14 mouse cellular contexts compared by ENCODE assay signal in genomic region chr12:49372170-49372569, GRCm38 (mm10). TPM values are rescaled to one million over a fixed set of nuclear protein-coding genes. Genes with fewer than 3 reads are reported as not detected.
DNase-seq lines count a peak whose midpoint lies in the region; ATAC-seq and TF ChIP-seq lines count a peak whose summit lies in the region.
"Had no signal": no experiment of that assay in that cellular context is flagged by ENCODE, and none has a peak within 500 bp of the region (broad histone marks: within the 10 kb centered on the region; RNA-seq: fewer than 3 reads in every experiment).

No protein-coding gene starts in this region.

- no peaks in the 10 kb centered on the region for H3K9me3 ChIP-seq in hindbrain, embryonic 14.5 days (ENCODE audit: control insufficient read depth, low read length)
- H3K9me3 ChIP-seq in hindbrain, embryonic 10.5 days: no peaks in the 10 kb centered on the region
- no peaks in the 10 kb centered on the region for H3K9me3 ChIP-seq in lung, postnatal 0 days (ENCODE audit: low read length)
- H3K9me3 ChIP-seq: embryonic facial prominence, embryonic 13.5 days; G1E; heart, embryonic 15.5 days; intestine, embryonic 15.5 days; liver, embryonic 13.5 days; megakaryocyte, embryonic 14.5 days had no signal

- no peak overlapping the region for H3K4me3 ChIP-seq in hindbrain, embryonic 14.5 days (replicated peaks; ENCODE audit: low read length)
- H3K4me3 ChIP-seq in hindbrain, embryonic 10.5 days: no peak overlapping the region
- H3K4me3 ChIP-seq in lung, postnatal 0 days (ENCODE audit: low read depth, low read length): no peak overlapping the region
- H3K4me3 ChIP-seq in lung, adult 2 months (replicated peaks; ENCODE audit: extremely low read depth, low read depth, low read length): no peak overlapping the region
- H3K4me3 ChIP-seq: embryonic facial prominence, embryonic 13.5 days; heart, embryonic 15.5 days; intestine, embryonic 15.5 days; liver, embryonic 13.5 days; megakaryocyte, embryonic 14.5 days had no signal

- no peak overlapping the region for H3K27ac ChIP-seq in hindbrain, embryonic 14.5 days
- H3K27ac ChIP-seq in hindbrain, embryonic 10.5 days: no peak overlapping the region
- no peak overlapping the region for H3K27ac ChIP-seq in lung, postnatal 0 days (ENCODE audit: low read length)
- H3K27ac ChIP-seq: embryonic facial prominence, embryonic 13.5 days; heart, embryonic 15.5 days; intestine, embryonic 15.5 days; liver, embryonic 13.5 days had no signal

- no peak overlapping the region for H3K4me2 ChIP-seq in hindbrain, embryonic 14.5 days (replicated peaks)
- H3K4me2 ChIP-seq in lung, postnatal 0 days (replicated peaks; ENCODE audit: low read depth, low read length): no peak overlapping the region
- H3K4me2 ChIP-seq: embryonic facial prominence, embryonic 13.5 days; heart, embryonic 15.5 days; intestine, embryonic 15.5 days; liver, embryonic 13.5 days had no signal

- peak; percentile 52 for TF ChIP-seq CTCF in lung, postnatal 0 days (IDR thresholded peaks at IDR 0.05)
- no peak for TF ChIP-seq CTCF in lung, adult 2 months (IDR thresholded peaks at IDR 0.05; ENCODE audit: insufficient read depth, low read length)

- TF ChIP-seq POLR2A in lung, adult 2 months (IDR thresholded peaks at IDR 0.05; ENCODE audit: borderline replicate concordance, extremely low read depth, low read depth, low read length): no peak

- H3K9ac ChIP-seq in hindbrain, embryonic 14.5 days: no peak overlapping the region
- no peak overlapping the region for H3K9ac ChIP-seq in lung, postnatal 0 days (replicated peaks; ENCODE audit: low read depth)
- H3K9ac ChIP-seq: embryonic facial prominence, embryonic 13.5 days; heart, embryonic 15.5 days; intestine, embryonic 15.5 days; liver, embryonic 13.5 days had no signal

- DNase-seq in hindbrain, embryonic 14.5 days (ENCODE audit: low spot score): peak; percentile 85
- DNase-seq in hindbrain, embryonic 10.5 days (ENCODE audit: low spot score): no peak
- DNase-seq in lung, postnatal 0 days (ENCODE audit: low spot score): no peak
- DNase-seq in lung, adult 2 months: no peak
- DNase-seq in brain, adult 2 months (ENCODE audit: low read depth, low spot score): peak; percentile 71
- DNase-seq in retina, embryonic 14.5 days (ENCODE audit: low spot score): peak; percentile 83
- DNase-seq: liver, embryonic 13.5 days had no signal

- H3K4me1 ChIP-seq in hindbrain, embryonic 14.5 days (replicated peaks; ENCODE audit: control insufficient read depth, insufficient read depth, low read length): no peaks in the 10 kb centered on the region
- peaks cover 7% of the 10 kb centered on the region; the same call in 1 of the 2 replicates for H3K4me1 ChIP-seq in hindbrain, embryonic 10.5 days (replicated peaks)
- peaks cover 4% of the 10 kb centered on the region; the same call in 1 of the 2 replicates for H3K4me1 ChIP-seq in lung, postnatal 0 days (ENCODE audit: insufficient read depth, low read depth, low read length)
- no peaks in the 10 kb centered on the region for H3K4me1 ChIP-seq in lung, adult 2 months (ENCODE audit: control insufficient read depth, insufficient read depth, low read length)
- H3K4me1 ChIP-seq: embryonic facial prominence, embryonic 13.5 days; heart, embryonic 15.5 days; intestine, embryonic 15.5 days; liver, embryonic 13.5 days; megakaryocyte, embryonic 14.5 days had no signal

- no peak for TF ChIP-seq EP300 in lung, postnatal 0 days (IDR thresholded peaks at IDR 0.05)

- ATAC-seq in hindbrain, embryonic 14.5 days (ENCODE audit: low FRiP score): no peak
- no peak for ATAC-seq in lung, postnatal 0 days
- ATAC-seq in granulocyte monocyte progenitor cell, adult 5-6 weeks (replicated peaks; ENCODE audit: poor library complexity, severe bottlenecking): no peak
- ATAC-seq: intestine, embryonic 15.5 days had no signal

- H3K36me3 ChIP-seq in hindbrain, embryonic 14.5 days (replicated peaks; ENCODE audit: control insufficient read depth, insufficient read depth): no peaks in the 10 kb centered on the region
- no peaks in the 10 kb centered on the region for H3K36me3 ChIP-seq in hindbrain, embryonic 10.5 days
- H3K36me3 ChIP-seq in lung, postnatal 0 days (ENCODE audit: insufficient read depth, low read length): no peaks in the 10 kb centered on the region
- H3K36me3 ChIP-seq: embryonic facial prominence, embryonic 13.5 days; G1E; heart, embryonic 15.5 days; intestine, embryonic 15.5 days; liver, embryonic 13.5 days had no signal

- H3K27me3 ChIP-seq in hindbrain, embryonic 14.5 days (ENCODE audit: control insufficient read depth, insufficient read depth, low read length): peaks cover 78% of the 10 kb centered on the region
- H3K27me3 ChIP-seq in hindbrain, embryonic 10.5 days (ENCODE audit: insufficient read depth, poor library complexity, severe bottlenecking): peaks cover 80% of the 10 kb centered on the region
- peaks cover 30% of the 10 kb centered on the region for H3K27me3 ChIP-seq in lung, postnatal 0 days (replicated peaks; ENCODE audit: insufficient read depth, low read length)

RNA-seq across cellular contexts. Expression of gene Foxg1, which starts 10.3 kb away (rescaled TPM):
- not detected in 2 replicates for polyA plus RNA-seq in hindbrain, embryonic 14.5 days (2014; fragmentation: Nextera tagmentation; extraction: Ambion mirVana)
- 0.81 and 1.9 TPM in 2 replicates for polyA plus RNA-seq in hindbrain, embryonic 10.5 days (2016; fragmentation: Nextera tagmentation; extraction: Ambion mirVana)
- not detected in 2 replicates for polyA plus RNA-seq in lung, postnatal 0 days (2015; fragmentation: Nextera tagmentation; extraction: Ambion mirVana)
- polyA plus RNA-seq in lung, adult 2 months (2012; rRNA removed): 0.07 TPM in 1 of 2 replicates, not detected in the other
- total RNA-seq in granulocyte monocyte progenitor cell, adult 5-6 weeks (2014; fragmentation: Nextera tagmentation): not detected in 2 replicates
- not detected in 2 replicates for total RNA-seq in granulocyte monocyte progenitor cell, adult 5-6 weeks (2017)
- polyA plus RNA-seq: G1E; heart, embryonic 15.5 days; intestine, embryonic 15.5 days; neural tube, embryonic 14.5 days had no signal

RNA-seq across cellular contexts. Expression of gene Gm43517, which starts 12.8 kb away (rescaled TPM):
- polyA plus RNA-seq in hindbrain, embryonic 14.5 days (2014; fragmentation: Nextera tagmentation; extraction: Ambion mirVana): not detected in 2 replicates
- polyA plus RNA-seq in hindbrain, embryonic 10.5 days (2016; fragmentation: Nextera tagmentation; extraction: Ambion mirVana): not detected in 2 replicates
- not detected in 2 replicates for polyA plus RNA-seq in lung, postnatal 0 days (2015; fragmentation: Nextera tagmentation; extraction: Ambion mirVana)
- polyA plus RNA-seq in lung, adult 2 months (2012; rRNA removed): not detected in 2 replicates
- total RNA-seq in granulocyte monocyte progenitor cell, adult 5-6 weeks (2014; fragmentation: Nextera tagmentation): not detected in 2 replicates
- not detected in 2 replicates for total RNA-seq in granulocyte monocyte progenitor cell, adult 5-6 weeks (2017)
- polyA plus RNA-seq: embryonic facial prominence, embryonic 13.5 days; G1E; heart, embryonic 15.5 days; intestine, embryonic 15.5 days; liver, embryonic 13.5 days; neural tube, embryonic 14.5 days had no signal

Comparison
In these comparisons a context has a peak if more than half of its experiments do, and no peak if none do; other contexts are left out.
1. DNase-seq: peak in hindbrain, embryonic 14.5 days (single experiment), brain, adult 2 months (single experiment) and retina, embryonic 14.5 days (single experiment); none in hindbrain, embryonic 10.5 days (single experiment), lung, postnatal 0 days (single experiment) and lung, adult 2 months (single experiment).